Mouse (Mus musculus): ENCODE data around the gene Dab2ip.

DNA sequence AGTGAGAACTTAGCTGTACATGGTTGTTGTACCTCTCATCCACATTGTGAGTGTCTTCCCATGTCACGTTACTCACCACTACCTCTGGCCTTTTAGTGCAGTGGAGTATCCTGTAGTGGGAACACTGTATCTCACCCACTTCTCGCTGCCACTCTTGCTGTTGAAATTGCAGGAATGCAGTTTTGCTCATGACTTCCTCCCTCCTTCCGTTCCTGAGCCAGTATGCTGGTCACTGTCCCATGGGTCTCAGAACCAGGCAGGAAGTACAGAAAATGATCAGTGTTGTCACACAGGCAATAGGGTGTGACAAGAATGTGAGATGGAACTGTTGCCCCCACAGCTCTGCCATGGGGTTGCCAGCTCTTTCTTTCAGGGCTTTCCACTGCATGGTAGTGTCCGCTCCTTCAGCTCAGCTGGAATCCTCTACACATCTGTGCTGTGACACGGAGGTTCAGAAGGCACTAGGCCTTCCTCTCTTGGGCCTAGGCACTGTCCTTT lies 160.0 kb downstream of the Dab2ip start:
- TF ChIP-seq CTCF (IDR thresholded peaks at IDR 0.05; ENCODE audit: low read depth) (no peak), EP300 (IDR thresholded peaks at IDR 0.05; ENCODE audit: low read depth) (no peak)
